Mouse (Mus musculus) myocyte (in vitro differentiated cells): ENCODE measurements around the gene Slc22a23. TPM values are rescaled to one million over a fixed set of nuclear protein-coding genes. Genes with fewer than 3 reads are reported as not detected.

Experiments
- H3K27me3 ChIP-seq: one replicate; pipeline ENCODE4 v1.6.1; 2011; ENCODE audit not compliant: control insufficient read depth, insufficient read depth, insufficient read length
- H3K36me3 ChIP-seq: one replicate; pipeline ENCODE4 v1.6.1; 2011; ENCODE audit not compliant: control insufficient read depth, insufficient read depth
- H3K4me2 ChIP-seq: one replicate; pipeline ENCODE4 v1.6.1; 2011; ENCODE audit warnings: low read depth, control low read depth
- H3K4me3 ChIP-seq: one replicate; pipeline ENCODE4 v1.5.1; 2011; ENCODE audit warnings: mild to moderate bottlenecking, control low read depth, moderate library complexity
- H3K79me2 ChIP-seq: one replicate; pipeline ENCODE4 v1.6.1; 2011; ENCODE audit not compliant: control insufficient read depth, insufficient read depth
- H3ac ChIP-seq: one replicate; pipeline ENCODE4 v1.6.1; 2011; ENCODE audit not compliant: control insufficient read depth, insufficient read length
- CEBPB ChIP-seq: IDR thresholded peaks from 2 replicates; pipeline ENCODE4 v1.6.1; 2011; ENCODE audit warnings: mild to moderate bottlenecking, moderate library complexity; ENCODE audit not compliant: poor library complexity, insufficient read depth, severe bottlenecking
- E2F4 ChIP-seq: IDR thresholded peaks from one replicate; pipeline ENCODE4 v1.6.1; 2011; ENCODE audit warnings: mild to moderate bottlenecking, control low read depth, moderate library complexity; ENCODE audit not compliant: insufficient read depth
- MAX ChIP-seq: IDR thresholded peaks from one replicate; pipeline ENCODE4 v1.6.1; 2011; ENCODE audit warnings: low read depth, mild to moderate bottlenecking, control low read depth
- MYOD1 ChIP-seq, 3 experiments: IDR thresholded peaks; one replicate each; pipeline ENCODE4 v1.6.1; 2011; ENCODE audit warnings: control low read depth in 2 of 3, low read depth in 2 of 3, mild to moderate bottlenecking in 2 of 3, moderate library complexity in 1 of 3; ENCODE audit not compliant: insufficient read length in 2 of 3, control insufficient read depth in 1 of 3
- MYOG ChIP-seq, 3 experiments: IDR thresholded peaks; one replicate each; pipeline ENCODE4 v1.6.1; 2011; ENCODE audit warnings: control low read depth in 2 of 3, low read depth in 2 of 3, mild to moderate bottlenecking in 2 of 3; ENCODE audit not compliant: insufficient read length in 2 of 3, control insufficient read depth in 1 of 3, insufficient read depth in 1 of 3
- POLR2A ChIP-seq: IDR thresholded peaks from one replicate; pipeline ENCODE4 v1.6.1; 2011; ENCODE audit warnings: low read depth, mild to moderate bottlenecking, control low read depth, moderate library complexity; ENCODE audit not compliant: insufficient read length
- POLR2AphosphoS2 ChIP-seq: IDR thresholded peaks from one replicate; pipeline ENCODE4 v1.6.1; 2011; ENCODE audit warnings: low read depth, control low read depth; ENCODE audit not compliant: insufficient read length
- REST ChIP-seq: IDR thresholded peaks from one replicate; pipeline ENCODE4 v1.6.1; 2011; ENCODE audit warnings: mild to moderate bottlenecking, control low read depth, moderate library complexity; ENCODE audit not compliant: insufficient read depth, insufficient read length
- SRF ChIP-seq: IDR thresholded peaks from one replicate; pipeline ENCODE4 v1.6.1; 2011; ENCODE audit warnings: low read depth; ENCODE audit not compliant: control insufficient read depth, insufficient read length
- TCF12 ChIP-seq: IDR thresholded peaks from one replicate; pipeline ENCODE4 v1.6.1; 2011; ENCODE audit warnings: mild to moderate bottlenecking, control low read depth; ENCODE audit not compliant: poor library complexity, insufficient read depth, severe bottlenecking
- TCF3 ChIP-seq: IDR thresholded peaks from one replicate; pipeline ENCODE4 v1.6.1; 2011; ENCODE audit warnings: low read depth, control low read depth; ENCODE audit not compliant: insufficient read length
- USF1 ChIP-seq: IDR thresholded peaks from one replicate; pipeline ENCODE4 v1.6.1; 2011; ENCODE audit warnings: low read depth, mild to moderate bottlenecking, control low read depth, moderate library complexity
- polyA plus RNA-seq: library from polyadenylated mRNA; unstranded; fragments of >200 nt; fragmentation: generic; extraction: Trizol; gene quantifications from one replicate; pipeline ENCODE4 v1.2.1, GENCODE M21; 2012; ENCODE audit warnings: missing spikeins

The Slc22a23 gene
- polyA plus RNA-seq, 1 experiment, result 8.5 TPM

DNA sequence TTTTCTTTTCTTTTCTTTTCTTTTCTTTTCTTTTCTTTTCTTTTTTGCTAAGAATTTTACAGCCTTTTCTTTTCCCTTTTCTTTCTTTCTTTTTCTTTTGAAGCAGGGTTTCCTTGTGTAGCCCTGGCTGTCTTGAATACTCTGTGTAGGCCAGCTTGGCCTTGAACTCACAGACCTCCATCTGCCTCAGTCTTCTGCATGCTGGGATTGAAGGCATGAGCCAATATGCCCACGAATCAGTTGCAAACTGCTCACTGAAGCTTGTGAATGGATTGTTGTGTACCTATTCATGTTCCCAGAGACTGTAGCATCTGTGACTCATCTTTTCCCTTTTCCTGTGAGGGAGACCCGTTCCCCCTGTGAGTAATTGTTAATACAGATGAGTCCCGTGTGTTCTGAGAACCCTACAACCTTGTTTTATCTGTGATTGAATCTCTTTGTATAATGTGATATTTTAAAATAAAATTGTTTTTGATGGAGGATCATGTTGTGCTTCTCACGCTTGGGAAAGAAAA lies 133.7 kb downstream of the Slc22a23 start:
- TF ChIP-seq USF1 (no peak), MYOG (IDR thresholded peaks at IDR 0.05; ENCODE audit: control insufficient read depth in 1 of 3, insufficient read depth in 1 of 3, insufficient read length in 2 of 3, low read depth in 2 of 3) (no peak), POLR2A (no peak), TCF12 (no peak), REST (no peak), CEBPB (no peak), TCF3 (no peak), MYOD1 (IDR thresholded peaks at IDR 0.05; ENCODE audit: control insufficient read depth in 1 of 3, insufficient read length in 2 of 3, low read depth in 2 of 3) (no peak), MAX (no peak), SRF (no peak), POLR2AphosphoS2 (no peak)
- no peak overlapping the region for H3K4me2 ChIP-seq

DNA sequence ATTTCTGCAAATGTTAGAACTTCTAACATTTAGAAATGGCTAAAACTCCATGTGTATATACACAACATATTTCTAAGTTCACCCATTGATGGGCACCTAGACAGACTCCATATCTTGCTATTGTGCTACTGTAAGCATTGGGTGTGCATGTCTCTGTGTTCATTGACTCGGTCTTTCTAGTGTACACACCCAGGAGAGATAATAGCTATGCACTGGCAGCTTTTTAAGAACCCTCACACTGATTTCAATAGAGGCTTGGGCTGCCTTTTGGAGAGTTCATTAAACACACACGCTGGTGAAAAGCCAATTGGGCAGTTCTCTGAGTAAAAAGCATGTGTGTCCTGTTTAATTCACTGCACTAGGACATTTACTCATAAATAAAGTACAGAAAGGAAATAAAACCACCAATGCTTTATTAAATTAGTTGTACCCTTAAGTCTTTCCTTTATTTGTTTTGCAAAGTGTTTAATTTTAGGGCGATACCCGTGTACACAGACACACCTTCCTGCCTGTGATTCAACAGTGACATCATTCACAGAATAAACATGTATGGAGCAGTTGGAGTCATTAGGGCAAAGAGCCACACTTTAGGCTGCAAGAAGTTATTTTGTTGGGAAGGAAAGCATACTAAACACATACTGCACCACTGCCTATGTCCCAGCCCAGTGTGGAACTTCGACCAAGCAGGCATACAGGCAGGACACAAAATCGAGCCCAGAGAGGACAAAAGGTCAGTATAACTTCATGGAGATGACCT lies 137.1 kb downstream of the Slc22a23 start:
- H3K4me2 ChIP-seq, result no peak overlapping the region
- no peaks in the 10 kb centered on the region for H3K27me3 ChIP-seq
- no peak overlapping the region for H3K4me3 ChIP-seq
- H3K36me3 ChIP-seq, result no peaks in the 10 kb centered on the region
- H3K79me2 ChIP-seq, result no peaks in the 10 kb centered on the region
- H3ac ChIP-seq, result no peak overlapping the region
- TF ChIP-seq TCF3, result no peak
- TF ChIP-seq MYOG (IDR thresholded peaks at IDR 0.05; ENCODE audit: control insufficient read depth in 1 of 3, insufficient read depth in 1 of 3, insufficient read length in 2 of 3, low read depth in 2 of 3), result no peak
- no peak for TF ChIP-seq SRF
- TF ChIP-seq MAX, result no peak
- TF ChIP-seq POLR2A, result no peak
- no peak for TF ChIP-seq MYOD1 (IDR thresholded peaks at IDR 0.05; ENCODE audit: control insufficient read depth in 1 of 3, insufficient read length in 2 of 3, low read depth in 2 of 3)
- no peak for TF ChIP-seq CEBPB
- no peak for TF ChIP-seq REST
- no peak for TF ChIP-seq USF1
- no peak for TF ChIP-seq E2F4
- no peak for TF ChIP-seq TCF12
- no peak for TF ChIP-seq POLR2AphosphoS2

More for the DNA sequence above, 133.7 kb downstream of the Slc22a23 start:
- Histone ChIP-seq H3K36me3 (no peaks in the 10 kb centered on the region), H3K27me3 (no peaks in the 10 kb centered on the region), H3K4me3 (no peak overlapping the region), H3ac (no peak overlapping the region), H3K79me2 (no peaks in the 10 kb centered on the region)

DNA sequence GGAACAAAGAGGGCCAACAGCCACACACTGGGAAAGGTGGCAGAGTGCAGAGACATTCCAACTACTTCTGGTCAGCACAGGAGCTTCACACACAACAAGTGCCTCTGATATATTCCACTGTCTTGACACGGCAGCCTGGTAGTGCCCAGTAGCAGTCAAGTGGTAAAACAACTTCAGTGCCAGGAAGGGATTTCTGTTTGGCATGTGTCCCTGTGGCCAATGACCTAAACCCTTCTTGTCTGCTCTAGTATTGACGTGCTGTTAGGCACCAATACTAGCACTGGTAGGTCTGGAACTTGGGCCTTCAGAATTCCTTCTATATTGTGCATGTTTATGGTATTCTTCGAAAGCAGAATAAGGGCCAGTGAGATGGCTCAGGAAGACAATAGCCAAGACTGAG lies 139.8 kb downstream of the Slc22a23 start:
- no peaks in the 10 kb centered on the region for H3K36me3 ChIP-seq
- H3K4me3 ChIP-seq, result no peak overlapping the region
- TF ChIP-seq MYOG (IDR thresholded peaks at IDR 0.05; ENCODE audit: control insufficient read depth in 1 of 3, insufficient read depth in 1 of 3, insufficient read length in 2 of 3, low read depth in 2 of 3), result no peak
- no peak for TF ChIP-seq E2F4
- TF ChIP-seq CEBPB, result no peak
- no peak for TF ChIP-seq USF1
- H3K79me2 ChIP-seq, result no peaks in the 10 kb centered on the region
- no peaks in the 10 kb centered on the region for H3K27me3 ChIP-seq
- no peak overlapping the region for H3K4me2 ChIP-seq
- H3ac ChIP-seq, result no peak overlapping the region

- H3K27me3 ChIP-seq, result no peaks in the 10 kb centered on the region
- no peaks in the 10 kb centered on the region for H3K79me2 ChIP-seq
- TF ChIP-seq POLR2A, result no peak
- TF ChIP-seq MYOG (IDR thresholded peaks at IDR 0.05; ENCODE audit: control insufficient read depth in 1 of 3, insufficient read depth in 1 of 3, insufficient read length in 2 of 3, low read depth in 2 of 3), result no peak
- no peak for TF ChIP-seq TCF12
- TF ChIP-seq USF1, result no peak
- no peaks in the 10 kb centered on the region for H3K36me3 ChIP-seq
- no peak overlapping the region for H3K4me3 ChIP-seq
- no peak overlapping the region for H3K4me2 ChIP-seq
- H3ac ChIP-seq, result no peak overlapping the region
These were observed 149.3 kb downstream of the Slc22a23 start for GRCm38 (mm10) chr13:34195676-34196075.

DNA sequence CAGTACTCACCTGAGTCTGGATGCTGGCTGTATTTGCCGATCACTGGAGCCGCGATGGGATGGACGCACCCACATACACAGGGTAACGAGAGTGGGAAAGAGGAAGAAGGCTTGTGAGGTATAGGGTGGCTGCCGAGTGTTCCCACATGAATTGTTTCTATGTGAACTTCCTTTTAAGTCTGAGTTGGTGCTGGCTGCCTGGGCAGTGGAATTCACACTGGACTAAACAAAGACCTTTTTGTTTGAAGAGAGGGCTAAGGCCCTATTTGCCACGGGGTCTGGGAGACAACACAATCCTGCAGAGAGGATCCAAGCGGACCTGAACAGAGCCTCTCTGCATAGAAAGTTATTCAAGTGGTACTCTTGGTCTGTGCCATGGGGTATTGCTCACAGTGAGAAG lies 151.6 kb downstream of the Slc22a23 start:
- Histone ChIP-seq H3K4me2 (no peak overlapping the region), H3K36me3 (no peaks in the 10 kb centered on the region), H3K79me2 (no peaks in the 10 kb centered on the region), H3K27me3 (no peaks in the 10 kb centered on the region), H3K4me3 (no peak overlapping the region), H3ac (no peak overlapping the region)
- TF ChIP-seq USF1 (no peak), MYOD1 (IDR thresholded peaks at IDR 0.05; ENCODE audit: control insufficient read depth in 1 of 3, insufficient read length in 2 of 3, low read depth in 2 of 3) (no peak), E2F4 (no peak), MYOG (IDR thresholded peaks at IDR 0.05; ENCODE audit: control insufficient read depth in 1 of 3, insufficient read depth in 1 of 3, insufficient read length in 2 of 3, low read depth in 2 of 3) (no peak), TCF3 (no peak), CEBPB (no peak), POLR2AphosphoS2 (no peak)
